Mouse (Mus musculus): ENCODE data around the gene Otud7b. TPM values are rescaled to one million over a fixed set of nuclear protein-coding genes. Genes with fewer than 3 reads are reported as not detected.

The Otud7b gene
- polyA plus RNA-seq, 1 experiment from 2014 or later, result 9.0 TPM

GRCm38 (mm10) chr3:96065147-96065546 lies 39.2 kb upstream of the Otud7b start:
- no peak overlapping the region for H3K27ac ChIP-seq (ENCODE audit: low read depth, low read length)
- H3K4me3 ChIP-seq (ENCODE audit: low read depth, low read length), result no peak overlapping the region
- 47% methylated on average over 4 of the region's 4 CpGs for whole genome bisulfite sequencing
- no peak overlapping the region for H3K9ac ChIP-seq (ENCODE audit: low read length)
- no peaks in the 10 kb centered on the region for H3K27me3 ChIP-seq (ENCODE audit: control insufficient read depth, insufficient read depth, low read length)
- DNase-seq (ENCODE audit: low spot score), result no peak
- no peak overlapping the region for H3K4me2 ChIP-seq (ENCODE audit: low read depth)
- no peaks in the 10 kb centered on the region for H3K36me3 ChIP-seq (ENCODE audit: control insufficient read depth, insufficient read depth, low read length)
- no peaks in the 10 kb centered on the region for H3K4me1 ChIP-seq (ENCODE audit: control insufficient read depth, insufficient read depth, low read length)
- H3K9me3 ChIP-seq (ENCODE audit: control insufficient read depth, low read length), result no peaks in the 10 kb centered on the region
- no peak for ATAC-seq (ENCODE audit: insufficient read depth, low FRiP score, low TSS enrichment)

- H3K4me2 ChIP-seq (ENCODE audit: low read depth), result no peak overlapping the region
- H3K4me3 ChIP-seq (ENCODE audit: low read depth, low read length), result no peak overlapping the region
- 59% methylated on average over 20 of the region's 20 CpGs for WGBS
- H3K9me3 ChIP-seq (ENCODE audit: control insufficient read depth, low read length), result no peaks in the 10 kb centered on the region
- H3K4me1 ChIP-seq (ENCODE audit: control insufficient read depth, insufficient read depth, low read length), result no peaks in the 10 kb centered on the region
- no peak overlapping the region for H3K9ac ChIP-seq (ENCODE audit: low read length)
- H3K27ac ChIP-seq (ENCODE audit: low read depth, low read length), result no peak overlapping the region
- no peak for ATAC-seq (ENCODE audit: insufficient read depth, low FRiP score, low TSS enrichment)
- H3K36me3 ChIP-seq (ENCODE audit: control insufficient read depth, insufficient read depth, low read length), result no peaks in the 10 kb centered on the region
- H3K27me3 ChIP-seq (ENCODE audit: control insufficient read depth, insufficient read depth, low read length), result no peaks in the 10 kb centered on the region
- peak; percentile 57 for DNase-seq (ENCODE audit: low spot score)
Measured at GRCm38 (mm10) chr3:96065754-96066375, 38.5 kb upstream of the Otud7b start.

- H3K27me3 ChIP-seq (ENCODE audit: control insufficient read depth, insufficient read depth, low read length), result no peaks in the 10 kb centered on the region
- DNase-seq (ENCODE audit: low spot score), result no peak
- H3K4me2 ChIP-seq (ENCODE audit: low read depth), result no peak overlapping the region
- no peak overlapping the region for H3K27ac ChIP-seq (ENCODE audit: low read depth, low read length)
- ATAC-seq (ENCODE audit: insufficient read depth, low FRiP score, low TSS enrichment), result no peak
- H3K4me1 ChIP-seq (ENCODE audit: control insufficient read depth, insufficient read depth, low read length), result no peaks in the 10 kb centered on the region
- H3K9me3 ChIP-seq (ENCODE audit: control insufficient read depth, low read length), result no peaks in the 10 kb centered on the region
- H3K4me3 ChIP-seq (ENCODE audit: low read depth, low read length), result no peak overlapping the region
- H3K9ac ChIP-seq (ENCODE audit: low read length), result no peak overlapping the region
- H3K36me3 ChIP-seq (ENCODE audit: control insufficient read depth, insufficient read depth, low read length), result no peaks in the 10 kb centered on the region
- WGBS, result 54% methylated on average over 5 of the region's 5 CpGs
Measured at GRCm38 (mm10) chr3:96066741-96067140, 37.6 kb upstream of the Otud7b start.

- H3K27ac ChIP-seq (ENCODE audit: low read depth, low read length), result no peak overlapping the region
- no peak overlapping the region for H3K9ac ChIP-seq (ENCODE audit: low read length)
- ATAC-seq (ENCODE audit: insufficient read depth, low FRiP score, low TSS enrichment) (no peak), DNase-seq (ENCODE audit: low spot score) (no peak)
- H3K9me3 ChIP-seq (ENCODE audit: control insufficient read depth, low read length), result no peaks in the 10 kb centered on the region
- no peaks in the 10 kb centered on the region for H3K36me3 ChIP-seq (ENCODE audit: control insufficient read depth, insufficient read depth, low read length)
- H3K4me2 ChIP-seq (ENCODE audit: low read depth), result no peak overlapping the region
- 95% methylated on average over 6 of the region's 6 CpGs for WGBS
- H3K27me3 ChIP-seq (ENCODE audit: control insufficient read depth, insufficient read depth, low read length), result no peaks in the 10 kb centered on the region
- H3K4me1 ChIP-seq (ENCODE audit: control insufficient read depth, insufficient read depth, low read length), result no peaks in the 10 kb centered on the region
- no peak overlapping the region for H3K4me3 ChIP-seq (ENCODE audit: low read depth, low read length)
Measured at GRCm38 (mm10) chr3:96069046-96069445, 35.3 kb upstream of the Otud7b start.

GRCm38 (mm10) chr3:96069542-96069941 lies 34.8 kb upstream of the Otud7b start:
- H3K4me1 ChIP-seq (ENCODE audit: control insufficient read depth, insufficient read depth, low read length), result no peaks in the 10 kb centered on the region
- no peak overlapping the region for H3K4me3 ChIP-seq (ENCODE audit: low read depth, low read length)
- H3K27ac ChIP-seq (ENCODE audit: low read depth, low read length), result no peak overlapping the region
- no peaks in the 10 kb centered on the region for H3K27me3 ChIP-seq (ENCODE audit: control insufficient read depth, insufficient read depth, low read length)
- WGBS, result 58% methylated on average over 1 of the region's 1 CpGs
- no peak overlapping the region for H3K4me2 ChIP-seq (ENCODE audit: low read depth)
- ATAC-seq (ENCODE audit: insufficient read depth, low FRiP score, low TSS enrichment) (no peak), DNase-seq (ENCODE audit: low spot score) (no peak)
- no peaks in the 10 kb centered on the region for H3K9me3 ChIP-seq (ENCODE audit: control insufficient read depth, low read length)
- H3K36me3 ChIP-seq (ENCODE audit: control insufficient read depth, insufficient read depth, low read length), result no peaks in the 10 kb centered on the region
- H3K9ac ChIP-seq (ENCODE audit: low read length), result no peak overlapping the region

- 82% methylated on average over 4 of the region's 4 CpGs for WGBS
- Histone ChIP-seq H3K27ac (ENCODE audit: low read depth, low read length) (no peak overlapping the region), H3K36me3 (ENCODE audit: control insufficient read depth, insufficient read depth, low read length) (no peaks in the 10 kb centered on the region), H3K9ac (ENCODE audit: low read length) (no peak overlapping the region), H3K27me3 (ENCODE audit: control insufficient read depth, insufficient read depth, low read length) (no peaks in the 10 kb centered on the region), H3K9me3 (ENCODE audit: control insufficient read depth, low read length) (no peaks in the 10 kb centered on the region), H3K4me2 (ENCODE audit: low read depth) (no peak overlapping the region), H3K4me3 (ENCODE audit: low read depth, low read length) (no peak overlapping the region), H3K4me1 (ENCODE audit: control insufficient read depth, insufficient read depth, low read length) (no peaks in the 10 kb centered on the region)
- DNase-seq (ENCODE audit: low spot score) (no peak), ATAC-seq (ENCODE audit: insufficient read depth, low FRiP score, low TSS enrichment) (no peak)
Measured at GRCm38 (mm10) chr3:96070241-96070640, 34.1 kb upstream of the Otud7b start.

- no peak for DNase-seq (ENCODE audit: low spot score)
- no peak for ATAC-seq (ENCODE audit: insufficient read depth, low FRiP score, low TSS enrichment)
- Histone ChIP-seq H3K36me3 (ENCODE audit: control insufficient read depth, insufficient read depth, low read length) (no peaks in the 10 kb centered on the region), H3K4me1 (ENCODE audit: control insufficient read depth, insufficient read depth, low read length) (no peaks in the 10 kb centered on the region), H3K27ac (ENCODE audit: low read depth, low read length) (no peak overlapping the region), H3K27me3 (ENCODE audit: control insufficient read depth, insufficient read depth, low read length) (no peaks in the 10 kb centered on the region), H3K9me3 (ENCODE audit: control insufficient read depth, low read length) (no peaks in the 10 kb centered on the region), H3K4me3 (ENCODE audit: low read depth, low read length) (no peak overlapping the region), H3K4me2 (ENCODE audit: low read depth) (no peak overlapping the region), H3K9ac (ENCODE audit: low read length) (no peak overlapping the region)
- WGBS, result 71% methylated on average over 12 of the region's 12 CpGs
Measured at GRCm38 (mm10) chr3:96072921-96073486, 31.3 kb upstream of the Otud7b start.

GRCm38 (mm10) chr3:96078066-96078465 lies 26.3 kb upstream of the Otud7b start:
- Histone ChIP-seq H3K9me3 (ENCODE audit: control insufficient read depth, low read length) (no peaks in the 10 kb centered on the region), H3K4me3 (ENCODE audit: low read depth, low read length) (no peak overlapping the region), H3K36me3 (ENCODE audit: control insufficient read depth, insufficient read depth, low read length) (no peaks in the 10 kb centered on the region), H3K4me2 (ENCODE audit: low read depth) (no peak overlapping the region), H3K27ac (ENCODE audit: low read depth, low read length) (no peak overlapping the region), H3K9ac (ENCODE audit: low read length) (no peak overlapping the region), H3K4me1 (ENCODE audit: control insufficient read depth, insufficient read depth, low read length) (no peaks in the 10 kb centered on the region), H3K27me3 (ENCODE audit: control insufficient read depth, insufficient read depth, low read length) (no peaks in the 10 kb centered on the region)
- no peak for DNase-seq (ENCODE audit: low spot score)
- 78% methylated on average over 6 of the region's 6 CpGs for WGBS
- no peak for ATAC-seq (ENCODE audit: insufficient read depth, low FRiP score, low TSS enrichment)

- DNase-seq (ENCODE audit: low spot score) (no peak), ATAC-seq (ENCODE audit: insufficient read depth, low FRiP score, low TSS enrichment) (no peak)
- 67% methylated on average over 3 of the region's 3 CpGs for WGBS
- Histone ChIP-seq H3K4me1 (ENCODE audit: control insufficient read depth, insufficient read depth, low read length) (no peaks in the 10 kb centered on the region), H3K27ac (ENCODE audit: low read depth, low read length) (no peak overlapping the region), H3K27me3 (ENCODE audit: control insufficient read depth, insufficient read depth, low read length) (no peaks in the 10 kb centered on the region), H3K4me2 (ENCODE audit: low read depth) (no peak overlapping the region), H3K4me3 (ENCODE audit: low read depth, low read length) (no peak overlapping the region), H3K9ac (ENCODE audit: low read length) (no peak overlapping the region), H3K36me3 (ENCODE audit: control insufficient read depth, insufficient read depth, low read length) (no peaks in the 10 kb centered on the region), H3K9me3 (ENCODE audit: control insufficient read depth, low read length) (no peaks in the 10 kb centered on the region)
Measured at GRCm38 (mm10) chr3:96078711-96079110, 25.6 kb upstream of the Otud7b start.
